Mouse (Mus musculus): ENCODE results near the gene Dnajb1. TPM values are rescaled to one million over a fixed set of nuclear protein-coding genes. Genes with fewer than 3 reads are reported as not detected.

Dnajb1 gene
- total RNA-seq, 4 experiments from 2014 or later = 30.9 to 52.4 (median 41.9) TPM

DNA sequence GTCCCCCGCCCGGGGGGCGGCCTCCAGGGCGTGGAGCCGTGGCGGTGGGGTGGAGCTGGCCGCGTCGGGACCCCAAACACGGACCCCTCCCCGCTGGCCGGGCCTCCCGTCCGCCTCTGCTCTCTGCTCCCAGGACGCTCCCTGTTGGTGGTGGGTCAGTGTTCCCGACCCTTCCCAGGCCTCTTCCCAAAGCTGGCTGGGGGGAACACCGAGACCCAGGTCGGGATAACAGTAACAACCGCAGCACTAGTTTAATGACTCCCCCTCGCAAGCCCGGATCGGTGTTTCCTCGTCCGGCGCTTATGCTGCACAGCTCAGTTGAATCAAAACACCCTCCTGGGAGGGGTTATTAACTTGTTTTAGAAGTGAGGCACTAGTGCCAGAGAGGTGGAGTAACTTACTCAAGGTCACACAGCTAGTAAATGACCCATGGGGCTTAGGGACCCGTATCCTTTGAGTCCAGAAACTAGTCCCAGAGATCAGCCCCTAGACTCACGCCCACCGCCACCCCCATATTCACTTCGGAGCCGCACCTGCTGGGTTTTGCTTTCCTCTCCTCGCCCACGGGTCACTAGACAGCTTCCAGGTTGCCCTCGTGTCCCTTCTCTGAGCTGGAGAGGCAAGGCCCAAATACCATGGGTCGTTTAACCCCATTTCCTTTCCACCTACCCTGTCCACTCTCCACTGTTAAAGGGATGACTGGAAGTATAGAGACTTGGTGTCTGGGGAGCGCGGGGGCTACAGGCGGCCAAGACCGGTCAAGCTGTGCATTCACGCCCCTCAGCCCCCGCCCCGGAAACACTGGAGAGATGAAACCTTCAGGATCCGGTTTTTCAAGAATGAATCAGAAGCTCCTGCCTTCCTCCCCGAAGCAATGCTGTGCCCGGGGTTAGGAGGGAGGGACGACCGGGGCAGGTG lies 45.0 kb downstream of the Dnajb1 start:
- no peak for DNase-seq (ENCODE audit: low spot score in 2 of 2)

GRCm38 (mm10) chr8:83653662-83654017 lies 45.6 kb downstream of the Dnajb1 start:
- no peak for DNase-seq (ENCODE audit: low spot score in 2 of 2)

- DNase-seq (ENCODE audit: low spot score in 2 of 2) = no peak
These were observed 46.7 kb downstream of the Dnajb1 start for GRCm38 (mm10) chr8:83654725-83655124.

GRCm38 (mm10) chr8:83656043-83656442 lies 48.0 kb downstream of the Dnajb1 start:
- no peak for DNase-seq (ENCODE audit: low spot score in 2 of 2)

- no peak for DNase-seq (ENCODE audit: low spot score in 2 of 2)
These were observed 48.7 kb downstream of the Dnajb1 start for GRCm38 (mm10) chr8:83656484-83657246.

DNA sequence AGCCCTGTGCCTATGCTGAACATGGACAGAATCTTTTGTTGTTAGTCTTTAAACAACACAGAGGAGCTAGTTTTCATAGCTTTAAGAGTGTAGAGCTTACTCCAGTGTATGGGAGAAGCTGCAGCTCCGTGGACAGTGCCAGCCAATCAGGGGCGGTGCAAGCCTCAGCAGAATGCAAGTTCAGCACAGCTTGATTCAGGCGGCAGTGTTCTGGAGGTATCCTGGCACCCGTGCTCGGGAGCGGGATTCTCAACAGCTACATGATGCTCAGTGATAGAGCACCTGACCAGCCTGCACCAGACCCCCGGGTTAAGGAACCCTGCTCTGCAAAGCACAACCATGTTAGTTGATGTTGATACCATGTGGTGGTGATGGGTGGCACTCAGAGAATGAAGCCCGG lies 52.6 kb downstream of the Dnajb1 start:
- peak in 1 of 2 experiments; percentile 44 for DNase-seq (ENCODE audit: low spot score in 2 of 2)

- DNase-seq (ENCODE audit: low spot score in 2 of 2) = no peak
These were observed 53.1 kb downstream of the Dnajb1 start for GRCm38 (mm10) chr8:83660995-83661680.

Other genes starting within 250 kb of the Dnajb1 start
- gene Clgn, start 218.3 kb upstream of the Dnajb1 start, total RNA-seq (2022) = 1 to 10 TPM; 8.5 to 10.0 (median 9.0) TPM
- 100 to 1,000 TPM; 206 TPM for gene Scoc, start 149.8 kb upstream of the Dnajb1 start, total RNA-seq (2022)
- not detected for gene Olfr370, start 72.4 kb upstream of the Dnajb1 start, total RNA-seq (2022)
- 100 to 1,000 TPM in 3 of 4 experiments, 10 to 100 TPM in 1; 97.6 to 159 (median 131) TPM for gene Ndufb7, start 41.5 kb upstream of the Dnajb1 start, total RNA-seq (2022)
- gene Tecr, start 222 bp upstream of the Dnajb1 start, total RNA-seq (2022) = 100 to 1,000 TPM; 568 to 585 (median 584) TPM
- 10 to 100 TPM; 47.3 to 56.1 (median 52.2) TPM for gene Gipc1, start 44.5 kb downstream of the Dnajb1 start, total RNA-seq (2022)
- gene Ptger1, start 58.5 kb downstream of the Dnajb1 start, total RNA-seq (2022) = 1 to 10 TPM in 2 of 4 experiments, under 1 TPM in 2; 0.74 to 1.3 (median 1.1) TPM
- gene Pkn1, start 91.0 kb downstream of the Dnajb1 start, total RNA-seq (2022) = 10 to 100 TPM; 55.0 to 58.9 (median 56.5) TPM
- gene Ddx39, start 107.0 kb downstream of the Dnajb1 start, total RNA-seq (2022) = 10 to 100 TPM; 17.4 to 19.4 (median 19.0) TPM
- 10 to 100 TPM in 3 of 4 experiments, 1 to 10 TPM in 1; 9.9 to 13.4 (median 10.4) TPM for gene Adgre5, start 133.1 kb downstream of the Dnajb1 start, total RNA-seq (2022)

Measured in layer of hippocampus, adult 8-10 months (tissue).